Mouse (Mus musculus) adrenal gland, adult 18-20 months (tissue): ENCODE results near the gene Slco3a1. TPM values are rescaled to one million over a fixed set of nuclear protein-coding genes. Genes with fewer than 3 reads are reported as not detected.

Experiments
- DNase-seq, 2 experiments: peaks; one replicate each; pipeline ENCODE4 v3.0.0; 2021 to 2022; ENCODE audit warnings: low spot score in 2 of 2
- total RNA-seq, 2 experiments: library from RNA; stranded (reverse); gene quantifications; 1 replicate in 1 of 2; 2 replicates in 1 of 2; pipeline ENCODE4 v1.2.3; 2021

Slco3a1 gene
- total RNA-seq, 2 experiments from 2014 or later = 26.8 to 36.1 TPM

- no peak for DNase-seq
Observed at GRCm38 (mm10) chr7:74357027-74357426, 197.6 kb downstream of the Slco3a1 start.

DNA sequence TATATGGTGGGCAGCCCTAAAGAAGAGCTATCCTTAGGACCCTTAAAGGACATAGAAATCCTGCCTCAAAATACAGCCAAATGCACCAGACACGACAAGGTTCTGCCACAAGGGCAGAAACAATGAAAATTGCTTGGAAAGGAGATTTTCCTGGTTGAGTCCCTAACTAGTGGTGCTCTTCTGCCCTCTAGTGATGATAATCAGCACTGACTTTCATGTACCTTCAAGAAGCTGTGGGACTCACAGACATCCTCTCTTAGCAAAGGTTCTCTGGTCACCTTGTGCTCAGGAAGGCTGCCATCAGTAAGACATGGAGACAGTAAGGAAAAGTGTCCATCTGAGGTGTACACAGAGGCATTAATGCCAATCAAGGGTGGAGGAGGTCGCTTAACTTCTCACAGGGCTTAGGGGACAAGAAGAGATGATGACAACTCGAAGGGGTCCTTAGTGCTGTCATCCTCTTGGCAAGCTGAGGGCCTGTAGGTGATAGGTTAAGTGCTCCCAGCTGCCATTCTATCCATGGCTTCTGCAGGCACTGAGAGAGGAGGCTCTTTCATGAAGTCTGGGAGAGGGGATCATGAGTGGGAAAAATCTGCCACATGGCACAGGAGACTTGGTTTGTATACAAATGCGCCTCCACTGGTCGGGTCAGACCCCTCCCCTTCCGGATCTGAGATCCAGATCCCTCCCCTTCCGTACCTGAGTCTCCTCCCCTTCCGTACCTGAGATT lies 199.9 kb downstream of the Slco3a1 start:
- DNase-seq = no peak

- DNase-seq = no peak
Observed at GRCm38 (mm10) chr7:74353707-74354468, 200.7 kb downstream of the Slco3a1 start.

GRCm38 (mm10) chr7:74353240-74353639 lies 201.3 kb downstream of the Slco3a1 start:
- no peak for DNase-seq

DNA sequence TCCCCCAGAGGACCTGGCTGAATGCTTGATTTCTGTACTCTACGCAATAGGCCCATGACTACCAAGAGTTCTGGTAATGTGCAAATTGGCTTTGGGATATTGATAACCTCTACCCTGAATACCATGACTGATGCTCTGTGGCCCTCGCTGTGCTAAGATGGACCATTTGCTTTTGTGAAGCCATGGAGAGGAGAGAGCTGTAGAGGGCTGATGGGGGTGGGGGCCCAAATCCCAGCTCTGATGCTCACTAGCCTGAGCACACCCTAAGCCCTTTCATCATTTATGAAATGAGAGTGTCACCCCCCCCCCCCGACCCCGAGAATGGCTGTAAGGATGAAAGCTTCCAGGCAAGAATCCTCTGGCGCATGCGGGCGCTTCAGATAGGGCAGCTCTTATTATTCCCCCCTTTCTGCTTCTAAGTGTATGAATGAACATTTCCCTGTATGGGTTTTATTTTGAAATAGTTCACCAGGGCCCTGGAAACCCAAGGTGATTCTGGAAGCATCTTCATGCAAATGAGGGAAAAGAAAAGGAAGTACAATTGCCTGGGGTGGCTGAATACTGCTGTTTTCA lies 206.2 kb downstream of the Slco3a1 start:
- DNase-seq = no peak

DNA sequence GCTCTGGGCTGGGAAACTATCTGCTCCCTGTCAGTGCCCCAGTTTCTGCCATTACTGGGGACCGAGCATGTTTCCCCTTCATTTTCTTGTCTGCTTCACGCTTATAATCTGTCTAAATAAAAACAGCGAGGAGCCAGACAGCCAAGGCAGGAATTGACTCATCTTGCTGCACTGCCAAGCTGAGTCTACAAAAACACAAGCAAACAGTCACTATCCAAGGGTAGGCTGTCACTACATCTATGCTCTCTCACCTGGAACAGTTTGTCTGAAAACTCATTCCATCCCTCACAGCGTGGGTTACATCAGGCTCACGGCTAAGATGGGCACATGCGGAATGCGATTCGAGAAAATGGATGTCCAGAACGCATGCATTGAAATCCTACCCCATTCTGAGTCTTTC lies 207.6 kb downstream of the Slco3a1 start:
- no peak for DNase-seq

DNA sequence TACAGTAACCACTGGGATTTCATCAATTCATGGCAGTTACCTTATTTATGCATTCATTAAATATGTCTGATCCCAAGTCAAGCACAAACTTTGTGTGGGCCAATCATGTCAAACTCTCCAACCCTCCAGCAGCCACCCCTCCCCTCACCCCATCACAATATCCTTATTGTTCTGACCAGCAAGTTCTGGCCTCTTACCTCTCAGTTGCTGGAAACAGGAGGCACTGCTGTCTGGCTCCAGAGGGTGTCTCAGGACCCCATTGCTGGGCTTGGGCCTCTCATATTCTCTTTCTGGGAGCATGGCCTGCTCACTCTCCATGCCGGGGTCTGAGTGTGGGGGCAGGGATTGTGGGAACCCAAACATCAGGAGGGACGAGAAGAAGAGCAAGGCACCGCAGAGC lies 208.1 kb downstream of the Slco3a1 start:
- DNase-seq = no peak

GRCm38 (mm10) chr7:74341149-74341805 lies 213.3 kb downstream of the Slco3a1 start:
- no peak for DNase-seq

- no peak for DNase-seq
Observed at GRCm38 (mm10) chr7:74340419-74340954, 214.1 kb downstream of the Slco3a1 start.

- peak in 1 of 2 experiments; percentile 18 for DNase-seq
Observed at GRCm38 (mm10) chr7:74337677-74338420, 216.7 kb downstream of the Slco3a1 start.

DNA sequence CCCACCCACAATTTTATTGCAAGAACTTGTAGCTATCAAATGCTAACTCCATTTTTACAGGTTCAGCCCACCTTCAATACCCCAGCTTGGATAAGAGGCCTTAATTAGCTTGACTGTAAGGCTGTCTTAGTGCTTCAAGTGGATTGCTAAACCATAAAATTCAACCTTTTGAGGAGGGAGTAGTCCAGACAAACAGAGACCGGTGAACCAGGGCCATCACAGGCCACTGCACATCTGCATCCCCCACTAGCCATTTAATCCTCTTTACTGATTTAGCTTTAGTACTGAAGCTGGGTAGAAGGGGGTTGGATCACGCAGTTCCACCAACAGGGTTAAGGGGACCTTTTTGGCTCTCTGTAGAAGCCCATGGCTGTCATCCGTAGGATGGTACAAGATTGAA lies 222.3 kb downstream of the Slco3a1 start:
- no peak for DNase-seq

DNA sequence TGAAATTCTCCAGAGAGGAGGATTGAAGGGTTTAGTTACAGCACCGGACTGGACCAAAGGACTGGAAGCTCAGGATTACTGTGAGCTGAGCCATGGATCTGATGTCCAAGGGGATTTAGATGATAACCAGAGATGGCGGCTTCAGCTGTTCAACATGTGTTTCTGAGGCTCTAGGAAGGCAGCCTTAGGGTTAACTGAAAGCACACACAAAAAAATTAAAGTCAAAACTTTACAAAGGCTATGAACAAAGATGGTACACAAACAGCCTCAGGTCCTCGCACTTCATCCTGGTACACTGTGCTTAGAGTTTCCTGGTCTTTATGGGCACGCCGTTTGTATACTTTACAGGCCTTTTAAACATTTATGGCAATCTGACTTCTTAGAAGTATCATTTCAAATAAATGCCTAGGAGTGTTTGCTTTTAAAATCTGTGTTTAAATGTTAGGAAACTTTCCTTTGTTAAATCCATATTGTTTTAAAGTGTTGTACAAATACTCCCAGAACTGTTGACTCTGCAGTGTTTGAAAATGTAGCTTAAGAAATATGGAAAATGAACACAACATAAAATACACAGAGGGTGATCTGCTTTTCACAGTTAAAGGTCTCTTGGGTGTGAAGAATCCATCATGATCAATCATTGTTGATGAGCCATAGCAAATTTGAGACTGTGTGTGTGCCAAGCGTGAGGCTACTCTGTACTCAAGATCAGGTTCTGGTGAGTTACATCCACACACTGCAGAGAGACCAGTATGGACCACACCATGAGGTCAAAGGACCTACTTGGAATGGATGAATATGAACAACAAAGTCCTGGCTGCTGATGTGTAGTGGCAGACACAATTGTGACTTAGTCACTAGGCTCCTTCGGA lies 223.5 kb downstream of the Slco3a1 start:
- no peak for DNase-seq

DNA sequence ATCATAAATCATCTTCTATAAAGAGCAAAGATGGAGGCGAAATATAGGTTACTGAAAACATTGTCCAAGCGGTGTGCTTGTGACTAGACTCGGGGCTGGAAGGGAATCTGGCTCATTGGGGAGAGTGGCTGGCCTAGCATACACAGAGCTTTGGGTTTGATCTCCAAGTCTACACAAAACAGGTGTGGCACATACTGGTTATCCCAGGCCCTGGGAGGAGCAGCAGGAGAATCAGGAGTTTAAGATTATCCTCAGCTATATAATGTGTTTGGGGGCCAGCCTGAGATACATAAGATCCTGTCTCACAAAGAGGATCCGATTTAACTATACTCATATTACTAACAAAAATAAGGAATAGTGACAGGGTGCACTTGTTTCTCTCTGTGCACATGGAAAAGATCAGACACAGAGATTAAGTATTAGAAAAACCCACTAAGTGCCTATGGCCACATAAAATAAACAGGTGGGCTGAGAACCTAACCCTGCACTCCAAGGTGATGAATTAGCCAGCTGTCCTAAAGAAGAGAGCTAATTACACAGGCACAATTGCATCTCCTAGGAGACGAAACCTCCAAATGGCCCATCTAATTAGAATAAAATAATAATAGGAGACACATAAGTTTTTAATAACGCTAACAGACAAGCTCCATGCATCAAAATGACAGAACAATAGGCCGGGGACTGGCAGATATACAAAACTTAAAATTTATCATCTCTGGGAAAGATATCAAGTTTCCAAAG lies 224.3 kb downstream of the Slco3a1 start:
- DNase-seq = no peak

DNA sequence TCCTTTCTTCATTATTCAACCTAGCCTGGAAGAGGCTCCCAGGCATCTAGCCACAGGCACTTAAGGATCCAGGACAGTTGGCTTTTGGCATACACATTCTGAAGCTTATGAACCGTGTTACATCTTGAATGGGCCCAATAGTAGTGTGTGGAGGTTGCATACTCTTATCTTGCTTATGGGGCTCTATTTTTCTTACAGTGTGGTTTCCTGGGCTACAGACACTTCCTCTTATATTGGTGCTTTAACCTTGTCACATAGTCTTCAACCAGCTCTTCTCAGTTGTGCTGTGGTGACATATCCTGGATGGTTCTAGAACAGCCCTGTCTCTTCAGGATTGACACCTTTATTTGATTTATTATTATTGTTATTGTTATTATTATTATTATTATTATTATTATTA lies 225.6 kb downstream of the Slco3a1 start:
- no peak for DNase-seq

GRCm38 (mm10) chr7:74327716-74328115 lies 226.9 kb downstream of the Slco3a1 start:
- DNase-seq = no peak

GRCm38 (mm10) chr7:74325052-74325451 lies 229.5 kb downstream of the Slco3a1 start:
- DNase-seq = no peak

DNA sequence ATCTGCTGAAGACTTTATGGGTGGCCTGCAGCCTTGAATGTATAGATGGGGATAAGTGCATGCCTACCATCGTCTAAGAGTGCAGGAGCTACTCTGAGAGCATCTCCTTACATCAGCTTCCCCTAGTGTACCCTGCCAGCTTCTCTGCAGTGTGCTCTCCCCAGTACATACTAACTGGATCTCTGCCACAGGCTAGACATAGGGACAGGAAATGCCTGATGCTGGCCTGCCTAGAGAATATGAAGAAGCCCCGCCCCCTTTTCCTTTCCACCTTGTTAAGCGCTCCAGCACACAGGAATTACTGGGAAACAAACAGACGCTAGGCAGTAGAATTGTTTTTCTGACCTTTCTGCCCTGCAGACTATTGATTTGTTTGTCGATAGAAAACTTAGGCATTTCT lies 230.9 kb downstream of the Slco3a1 start:
- DNase-seq = no peak

- no peak for DNase-seq
Observed at GRCm38 (mm10) chr7:74323194-74323593, 231.4 kb downstream of the Slco3a1 start.

DNA sequence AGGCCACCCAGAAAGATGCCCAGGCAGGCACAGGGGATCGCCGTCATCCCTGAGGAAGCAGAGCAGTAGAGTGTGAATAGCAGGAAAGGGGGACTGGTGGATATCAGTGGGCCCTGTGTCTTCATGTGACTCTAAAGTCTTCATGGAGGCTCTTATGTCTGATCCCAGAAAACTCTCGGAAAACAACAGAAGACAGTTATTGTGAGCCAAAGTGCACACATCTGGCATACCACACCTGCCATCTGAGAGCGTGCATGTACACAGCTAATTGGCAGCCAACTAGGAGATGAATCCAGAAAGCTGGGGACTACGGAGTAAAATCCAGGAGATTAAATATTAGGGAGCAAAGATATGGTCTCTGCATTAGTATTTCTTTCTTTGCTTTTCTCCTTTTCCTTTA lies 233.9 kb downstream of the Slco3a1 start:
- no peak for DNase-seq
